Mouse (Mus musculus) heart, embryonic 13.5 days (tissue): Measurements from ENCODE around the gene C8g. TPM values are rescaled to one million over a fixed set of nuclear protein-coding genes. Genes with fewer than 3 reads are reported as not detected.

Source experiments
- ATAC-seq: fragments of 200-750 bp; cut with Nextera tagmentation; 2 replicates; pipeline ENCODE4 v1.8.0; 2017; ENCODE audit warnings: moderate TSS enrichment; ENCODE audit not compliant: insufficient number of reproducible peaks, low FRiP score, low TSS enrichment; ENCODE audit errors: extremely low read depth
- H3K27ac ChIP-seq: fragments of 300-500 bp; sonication (generic); replicated peaks from 2 replicates; pipeline ENCODE4 v1.5.1; 2015; ENCODE audit warnings: moderate library complexity, mild to moderate bottlenecking, inconsistent platforms
- H3K27me3 ChIP-seq: fragments of 300-500 bp; sonication (generic); replicated peaks from 2 replicates; pipeline ENCODE4 v1.6.1; 2015; ENCODE audit warnings: mild to moderate bottlenecking, inconsistent platforms
- H3K36me3 ChIP-seq: fragments of 300-500 bp; sonication (generic); 2 replicates; pipeline ENCODE4 v1.6.1; 2015; ENCODE audit warnings: mild to moderate bottlenecking, inconsistent platforms
- H3K4me1 ChIP-seq: fragments of 300-500 bp; sonication (generic); 2 replicates; pipeline ENCODE4 v1.6.1; 2015; ENCODE audit warnings: inconsistent platforms
- H3K4me2 ChIP-seq: fragments of 300-500 bp; sonication (generic); 2 replicates; pipeline ENCODE4 v1.6.1; 2015; ENCODE audit warnings: inconsistent platforms, mild to moderate bottlenecking, moderate library complexity
- H3K4me3 ChIP-seq: fragments of 300-500 bp; sonication (generic); 2 replicates; pipeline ENCODE4 v1.5.1; 2015; ENCODE audit warnings: moderate library complexity, mild to moderate bottlenecking, inconsistent platforms
- H3K9ac ChIP-seq: fragments of 300-500 bp; sonication (generic); 2 replicates; pipeline ENCODE4 v1.6.1; 2015; ENCODE audit warnings: inconsistent platforms, mild to moderate bottlenecking, moderate library complexity
- H3K9me3 ChIP-seq: fragments of 300-500 bp; sonication (generic); 2 replicates; pipeline ENCODE4 v1.6.1; 2016; ENCODE audit warnings: inconsistent platforms
- WGBS: fragments of 180-500 bp; shearing (Covaris S2); methylation state at CpG from one replicate; pipeline ENCODE4 v1.1.7; 2015; ENCODE audit warnings: mixed read lengths; 5-methylcytosine and 5-hydroxymethylcytosine counted together
- polyA plus RNA-seq: library from polyadenylated mRNA; unstranded; fragments of >200 nt; fragmentation: Nextera tagmentation; extraction: Ambion mirVana; gene quantifications from 2 replicates; pipeline ENCODE4 v1.2.1, GENCODE M21; 2015

The C8g gene
- polyA plus RNA-seq, 1 experiment from 2014 or later: 3.1 TPM

DNA sequence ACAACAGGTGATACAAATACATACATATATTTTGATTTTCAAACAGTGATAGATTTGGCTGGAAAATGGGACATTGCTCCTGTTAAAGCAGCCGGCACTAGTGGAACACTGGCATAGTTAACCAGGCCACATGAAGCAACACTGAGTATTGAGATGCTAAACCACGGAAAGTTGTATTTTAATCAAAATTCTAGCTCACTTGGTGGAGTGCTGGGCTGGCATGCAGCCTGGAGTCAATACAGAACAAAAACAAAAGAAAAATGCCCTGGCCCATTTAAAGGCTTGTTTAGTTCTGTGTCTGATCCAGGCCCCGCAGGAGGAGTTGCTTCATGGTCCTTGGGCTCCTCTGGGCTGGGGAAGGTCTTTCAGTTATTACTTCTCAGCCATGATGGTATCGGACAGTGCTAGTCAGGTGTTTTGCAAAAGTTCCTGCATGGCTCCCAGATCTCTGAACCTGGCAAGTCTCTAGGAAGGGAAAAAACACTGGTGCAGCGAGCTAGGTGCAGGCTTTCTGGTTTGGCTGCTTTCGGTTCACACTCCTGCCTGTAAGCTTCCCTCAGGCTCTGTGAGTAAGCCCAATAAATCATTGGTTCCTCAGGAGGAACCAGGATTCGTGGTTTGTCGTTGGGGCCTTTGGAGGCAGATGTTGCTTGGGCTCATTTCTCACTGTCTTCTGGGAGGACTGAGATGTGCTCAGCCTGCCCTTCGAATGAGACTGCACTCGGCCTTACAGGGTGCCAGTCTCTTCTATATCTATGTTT is 21.8 kb downstream of the C8g start:
- 64% methylated on average over 10 of the region's 10 CpGs for WGBS

GRCm38 (mm10) chr2:25477967-25478675 is 23.4 kb downstream of the C8g start:
- Histone ChIP-seq H3K9me3 (no peaks in the 10 kb centered on the region), H3K4me2 (no peak overlapping the region), H3K4me3 (no peak overlapping the region), H3K27me3 (peaks cover 26% of the 10 kb centered on the region), H3K9ac (no peak overlapping the region), H3K36me3 (no peaks in the 10 kb centered on the region), H3K27ac (no peak overlapping the region), H3K4me1 (peaks cover 3% of the 10 kb centered on the region; the same call in 1 of the 2 replicates)
- 75% methylated on average over 3 of the region's 3 CpGs for WGBS
- no peak for ATAC-seq

More for the DNA sequence above, 21.8 kb downstream of the C8g start:
- Histone ChIP-seq H3K4me1 (no peaks in the 10 kb centered on the region), H3K9ac (no peak overlapping the region), H3K27me3 (peaks cover 26% of the 10 kb centered on the region), H3K4me3 (no peak overlapping the region), H3K36me3 (no peaks in the 10 kb centered on the region), H3K27ac (no peak overlapping the region), H3K9me3 (no peaks in the 10 kb centered on the region), H3K4me2 (no peak overlapping the region)
- ATAC-seq: no peak

DNA sequence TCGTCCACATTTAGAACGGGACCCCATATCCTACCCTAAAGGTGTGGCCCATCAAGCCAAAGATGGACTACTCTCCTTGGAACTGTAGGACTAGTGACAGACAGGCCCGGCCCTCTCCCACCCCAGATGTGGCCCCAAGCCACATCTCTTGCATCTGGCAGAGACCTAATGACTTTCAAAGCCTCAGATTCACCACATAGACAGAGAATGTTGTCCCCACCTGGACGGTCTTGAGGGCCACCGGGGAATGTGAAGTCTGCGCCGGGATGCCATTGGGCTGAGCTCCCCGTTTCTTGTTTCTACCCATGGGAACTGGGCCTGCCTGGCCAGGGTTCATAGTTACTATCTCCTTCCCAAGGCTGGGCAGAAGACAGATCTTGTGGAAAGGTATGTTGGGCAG is 24.0 kb downstream of the C8g start:
- Histone ChIP-seq H3K4me3 (no peak overlapping the region), H3K4me1 (peaks cover 3% of the 10 kb centered on the region; the same call in 1 of the 2 replicates), H3K27ac (no peak overlapping the region), H3K9me3 (no peaks in the 10 kb centered on the region), H3K4me2 (no peak overlapping the region), H3K27me3 (peaks cover 23% of the 10 kb centered on the region), H3K9ac (no peak overlapping the region), H3K36me3 (no peaks in the 10 kb centered on the region)
- 81% methylated on average over 8 of the region's 8 CpGs for WGBS
- no peak for ATAC-seq

DNA sequence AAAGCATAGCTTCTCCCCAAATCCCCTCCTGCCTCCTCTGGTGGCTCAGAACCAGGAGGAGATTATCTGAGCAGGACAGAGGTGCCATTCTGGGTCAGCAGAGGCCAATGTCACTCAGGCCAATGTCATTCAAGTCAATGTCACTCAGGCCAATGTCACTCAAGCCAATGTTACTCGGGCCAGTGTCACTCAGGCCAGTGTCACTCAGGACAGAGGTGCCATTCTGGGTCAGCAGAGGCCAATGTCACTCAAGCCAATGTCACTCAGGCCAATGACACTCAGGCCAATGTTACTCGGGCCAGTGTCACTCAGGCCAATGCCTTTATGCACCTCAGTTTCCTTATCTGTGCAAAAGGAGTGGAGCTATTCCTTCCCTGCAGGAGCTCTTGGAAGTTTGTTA is 29.0 kb downstream of the C8g start:
- Histone ChIP-seq H3K27me3 (no peaks in the 10 kb centered on the region), H3K27ac (no peak overlapping the region), H3K9me3 (no peaks in the 10 kb centered on the region), H3K4me1 (peaks cover 29% of the 10 kb centered on the region), H3K9ac (no peak overlapping the region), H3K4me2 (no peak overlapping the region), H3K4me3 (no peak overlapping the region), H3K36me3 (no peaks in the 10 kb centered on the region)
- no peak for ATAC-seq
- 73% methylated on average over 2 of the region's 2 CpGs for WGBS

DNA sequence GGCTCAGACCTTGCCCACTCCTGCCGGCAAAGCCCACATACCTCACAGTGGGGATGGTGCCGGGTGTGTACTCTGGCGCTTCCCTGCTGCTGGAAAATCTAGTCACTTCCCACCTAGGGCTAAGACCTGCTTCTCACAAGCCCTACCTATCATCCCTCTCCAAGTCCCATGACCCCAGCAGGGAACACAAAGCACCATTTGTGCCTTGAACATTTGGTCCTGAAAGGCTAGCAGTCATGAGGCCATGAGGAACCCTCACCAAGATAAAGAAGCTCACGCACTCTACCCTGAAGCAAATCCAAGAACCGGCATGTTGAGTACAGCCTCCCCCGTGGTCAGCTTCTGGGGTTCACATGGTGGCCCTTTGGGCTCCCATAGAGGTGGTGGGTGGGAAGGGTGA is 31.6 kb downstream of the C8g start, which contains the start of gene Ptgds:
Ptgds (minus strand) TSS at position 78 of the 400 bp plus-strand sequence.
- no peak for ATAC-seq
- H3K27me3 ChIP-seq: no peaks in the 10 kb centered on the region
- peak within 1 kb of the TSS; percentile 24 for H3K4me2 ChIP-seq
- H3K9ac ChIP-seq: peak within 1 kb of the TSS; percentile 44; the same call in 1 of the 2 replicates
- no peaks in the 10 kb centered on the region for H3K9me3 ChIP-seq
- H3K4me1 ChIP-seq: peaks cover 40% of the 10 kb centered on the region
- H3K4me3 ChIP-seq: no peak within 1 kb of the TSS
- 28% methylated on average over 6 of the region's 6 CpGs for WGBS
- peak within 1 kb of the TSS; percentile 86 for H3K27ac ChIP-seq
- no peaks in the 10 kb centered on the region for H3K36me3 ChIP-seq

- Histone ChIP-seq H3K9ac (peak overlapping the region; percentile 44; the same call in 1 of the 2 replicates), H3K4me3 (no peak overlapping the region), H3K4me2 (peak overlapping the region; percentile 24), H3K4me1 (peaks cover 40% of the 10 kb centered on the region), H3K36me3 (no peaks in the 10 kb centered on the region), H3K27me3 (no peaks in the 10 kb centered on the region), H3K9me3 (no peaks in the 10 kb centered on the region), H3K27ac (peak overlapping the region; percentile 86)
- 66% methylated on average over 10 of the region's 10 CpGs for WGBS
- ATAC-seq: peak; percentile 30
These were observed 32.3 kb downstream of the C8g start for GRCm38 (mm10) chr2:25468962-25469915.

DNA sequence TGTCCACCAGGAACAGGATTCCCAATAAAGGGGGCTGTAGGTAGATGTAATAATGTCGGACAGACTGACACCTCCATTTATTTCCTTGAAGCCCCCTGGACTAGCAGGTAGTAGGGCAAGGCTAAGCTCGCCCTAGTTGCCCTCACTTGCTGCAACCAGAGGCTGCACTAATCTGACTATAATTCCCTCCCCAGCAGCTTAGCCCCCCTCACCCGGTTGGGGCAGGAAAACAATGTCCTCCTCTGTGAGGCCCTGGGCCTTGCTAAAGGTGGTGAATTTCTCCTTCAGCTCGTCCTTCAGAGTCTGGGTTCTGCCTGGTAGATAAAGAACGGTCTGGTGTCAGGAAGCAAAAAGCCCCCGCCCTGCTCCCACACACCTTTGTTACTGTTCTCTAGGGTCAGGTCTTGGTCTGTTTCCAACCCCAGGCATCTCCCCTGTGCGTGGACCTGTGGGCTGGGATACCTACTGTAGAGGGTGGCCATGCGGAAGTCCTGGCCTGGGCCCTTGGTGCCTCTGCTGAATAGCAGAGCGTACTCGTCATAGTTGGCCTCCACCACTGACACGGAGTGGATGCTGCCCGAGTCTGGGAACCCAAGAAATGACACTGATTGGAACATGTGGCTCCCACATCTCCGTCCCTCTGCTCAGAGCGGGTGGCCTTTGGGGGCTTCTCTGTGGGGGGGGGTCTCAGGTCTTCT is 33.8 kb downstream of the C8g start:
- H3K4me3 ChIP-seq: no peak overlapping the region
- H3K4me2 ChIP-seq: no peak overlapping the region
- H3K9ac ChIP-seq: 0 out of 2 replicates have a peak overlapping the region, but pooled peaks have one; percentile 6
- no peaks in the 10 kb centered on the region for H3K27me3 ChIP-seq
- H3K9me3 ChIP-seq: no peaks in the 10 kb centered on the region
- H3K27ac ChIP-seq: no peak overlapping the region
- H3K4me1 ChIP-seq: peaks cover 37% of the 10 kb centered on the region
- no peaks in the 10 kb centered on the region for H3K36me3 ChIP-seq
- no peak for ATAC-seq
- 60% methylated on average over 14 of the region's 14 CpGs for WGBS

DNA sequence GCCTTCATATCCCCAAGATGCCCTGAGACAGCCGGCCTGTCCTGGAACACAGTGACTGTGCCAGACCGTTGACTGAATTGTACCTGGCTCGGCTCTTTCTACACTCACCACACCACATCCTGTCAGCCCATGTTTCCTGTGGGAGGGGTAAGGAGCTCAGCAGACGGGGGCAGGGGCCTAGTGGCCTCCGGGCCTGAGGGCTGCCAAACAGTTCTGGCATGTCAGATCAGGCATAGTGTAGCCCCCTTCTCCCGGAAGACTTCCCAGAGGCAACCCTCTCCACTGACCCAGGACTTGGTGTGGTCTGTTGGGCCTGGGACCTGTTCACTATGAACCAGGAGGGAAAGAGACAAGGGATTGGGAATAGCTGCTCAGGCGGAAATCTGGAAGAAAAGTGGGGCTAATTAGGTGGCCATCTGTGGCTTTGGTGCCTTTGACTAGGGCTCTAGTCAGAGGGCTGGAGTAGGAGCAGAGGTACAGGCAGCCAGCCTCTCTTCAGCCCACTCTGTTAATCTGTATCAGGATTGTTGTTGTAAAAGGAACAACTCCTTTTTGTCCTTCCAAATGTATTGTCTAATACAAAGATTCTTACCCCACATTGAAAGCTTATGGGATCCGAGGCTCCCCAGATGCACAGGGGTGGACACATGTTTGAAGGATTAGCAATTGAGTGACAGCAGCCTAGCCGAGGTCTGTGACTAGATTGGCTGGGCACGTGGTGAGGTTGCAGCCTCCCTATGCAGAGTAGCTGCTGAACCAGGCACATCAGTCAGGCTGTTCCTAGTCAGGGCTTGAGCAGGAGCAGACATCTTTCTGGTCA is 35.5 kb downstream of the C8g start:
- no peaks in the 10 kb centered on the region for H3K27me3 ChIP-seq
- H3K36me3 ChIP-seq: no peaks in the 10 kb centered on the region
- H3K4me2 ChIP-seq: no peak overlapping the region
- peaks cover 42% of the 10 kb centered on the region for H3K4me1 ChIP-seq
- no peak overlapping the region for H3K4me3 ChIP-seq
- H3K9me3 ChIP-seq: no peaks in the 10 kb centered on the region
- WGBS: 40% methylated on average over 10 of the region's 10 CpGs
- H3K9ac ChIP-seq: no peak overlapping the region; the same call in 1 of the 2 replicates
- ATAC-seq: no peak
- H3K27ac ChIP-seq: no peak overlapping the region

DNA sequence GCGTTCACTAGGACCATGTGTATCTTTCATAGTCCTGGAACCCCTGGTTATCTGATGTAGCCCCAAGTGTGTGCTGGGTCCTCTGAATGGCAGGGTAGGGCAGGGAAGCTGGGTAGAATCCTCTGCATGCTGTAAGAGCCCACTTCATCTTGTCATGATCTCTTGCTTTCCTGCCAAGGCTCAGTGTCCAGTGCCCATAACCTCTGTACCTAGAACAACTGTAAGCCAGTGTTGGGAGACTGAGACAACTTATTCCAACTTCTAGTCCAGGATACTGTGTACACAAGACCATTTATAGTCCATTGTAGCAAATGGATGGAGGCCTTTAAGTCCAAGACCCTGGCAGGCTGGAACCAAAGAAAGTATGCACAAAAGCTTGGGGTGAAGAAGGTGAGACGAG is 36.3 kb downstream of the C8g start:
- no peak for ATAC-seq
- Histone ChIP-seq H3K4me2 (no peak overlapping the region), H3K9me3 (no peaks in the 10 kb centered on the region), H3K4me3 (no peak overlapping the region), H3K27me3 (no peaks in the 10 kb centered on the region), H3K27ac (no peak overlapping the region), H3K9ac (no peak overlapping the region), H3K36me3 (no peaks in the 10 kb centered on the region), H3K4me1 (peaks cover 43% of the 10 kb centered on the region)
- WGBS: 75% methylated on average over 2 of the region's 2 CpGs

DNA sequence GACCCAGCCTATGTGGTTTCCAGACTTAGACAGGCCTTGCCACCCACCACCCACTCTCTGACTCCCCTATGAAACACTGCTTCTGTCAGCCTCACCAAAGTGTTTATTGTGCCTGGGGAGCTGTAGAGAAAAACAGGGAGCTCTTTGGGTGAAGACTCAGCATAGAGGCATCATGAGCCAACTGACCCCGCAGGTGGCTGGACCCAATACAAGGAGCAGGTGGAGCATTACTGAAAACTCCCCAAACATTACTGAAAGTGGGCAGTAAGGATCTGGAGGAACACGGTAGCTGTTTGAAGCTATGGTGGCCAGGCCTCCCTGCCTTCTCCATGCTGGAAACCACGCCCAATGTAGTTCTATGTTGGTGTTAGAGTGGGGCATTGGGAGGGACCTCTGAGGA is 37.9 kb downstream of the C8g start:
- H3K4me3 ChIP-seq: no peak overlapping the region
- H3K27me3 ChIP-seq: no peaks in the 10 kb centered on the region
- peaks cover 9% of the 10 kb centered on the region for H3K36me3 ChIP-seq
- WGBS: 80% methylated on average over 3 of the region's 3 CpGs
- ATAC-seq: no peak
- H3K4me2 ChIP-seq: no peak overlapping the region
- H3K27ac ChIP-seq: no peak overlapping the region
- H3K9me3 ChIP-seq: no peaks in the 10 kb centered on the region
- peaks cover 42% of the 10 kb centered on the region for H3K4me1 ChIP-seq
- H3K9ac ChIP-seq: no peak overlapping the region
